Mouse (Mus musculus): ENCODE data around the gene Sphk1.

DNA sequence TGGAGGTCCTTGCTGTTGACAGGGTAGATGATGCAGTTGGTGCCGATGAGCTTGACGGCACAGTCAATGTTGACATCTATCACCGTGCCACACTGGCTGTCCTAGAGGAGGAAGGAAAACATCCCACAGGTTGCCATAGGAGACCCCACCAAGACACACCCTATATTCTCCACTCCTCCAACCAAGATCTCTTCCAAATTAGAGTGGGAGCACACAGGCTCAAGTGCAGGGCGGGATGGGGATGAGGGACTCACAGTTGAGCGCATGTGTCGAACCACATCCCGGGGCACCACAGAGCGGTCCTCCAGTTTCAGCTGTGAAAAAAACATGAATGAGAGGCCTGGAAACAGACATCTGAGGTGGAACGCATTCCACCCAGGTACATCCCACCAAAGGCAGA lies 18.1 kb downstream of the Sphk1 start:
- no peak for TF ChIP-seq CTCF (IDR thresholded peaks at IDR 0.05; ENCODE audit: borderline replicate concordance, control insufficient read depth, extremely low read depth, insufficient read depth, low read length, poor library complexity)
- no peak for TF ChIP-seq POLR2A (IDR thresholded peaks at IDR 0.05; ENCODE audit: control insufficient read depth, extremely low read depth, insufficient read depth, low read length, poor library complexity)

Data from thymus, adult 2 months (tissue).